Mouse (Mus musculus) left cerebral cortex, postnatal 25 days (tissue): ENCODE data around the gene Mroh8. TPM values are rescaled to one million over a fixed set of nuclear protein-coding genes. Genes with fewer than 3 reads are reported as not detected.

ENCODE experiments used
- DNase-seq, 2 experiments: peaks; one replicate each; pipeline ENCODE4 v3.0.0; 2022; ENCODE audit warnings: low spot score in 2 of 2, mixed read lengths in 1 of 2
- intact Hi-C: fragments of 180-260 bp; cut with DNase I; formaldehyde crosslinking; loops from one replicate; pipeline ENCODE4 v1.15.1; 2025
- total RNA-seq, 2 experiments: library from RNA; stranded (reverse); gene quantifications; 2 replicates each; pipeline ENCODE4 v1.2.3; 2021

The Mroh8 gene
- total RNA-seq, 2 experiments from 2014 or later = 1.0 to 1.4 TPM

DNA sequence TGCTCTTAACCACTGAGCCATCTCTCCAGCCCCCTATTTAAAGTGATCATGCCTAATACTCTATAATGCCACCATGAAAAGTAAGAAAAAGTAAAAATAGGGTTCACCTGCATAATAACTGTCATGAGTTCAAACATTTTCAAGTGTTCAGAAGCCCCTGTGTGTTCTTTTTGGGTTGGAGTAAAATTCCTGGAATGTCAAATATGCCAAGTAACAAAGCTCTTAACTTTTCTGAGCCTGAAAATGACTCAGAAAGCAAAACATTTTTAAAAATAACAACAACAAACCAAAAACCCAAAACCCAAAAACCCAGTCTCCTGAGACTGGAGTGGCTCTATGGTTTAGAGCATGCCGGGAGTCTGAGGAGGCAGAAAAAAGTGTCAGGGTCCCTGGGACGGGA, 115.2 kb downstream of the Mroh8 start:
- intact Hi-C loops = no loop called here
- no peak for DNase-seq

Other genes with a start within 250 kb of the Mroh8 start
- gene Soga1, start 200.3 kb downstream of the Mroh8 start, total RNA-seq = 10 to 100 TPM; 19.8 to 24.6 TPM
- not detected for gene Tldc2, start 192.5 kb downstream of the Mroh8 start, total RNA-seq
- 10 to 100 TPM; 11.6 to 12.4 TPM for gene Samhd1, start 144.3 kb downstream of the Mroh8 start, total RNA-seq
- gene Rbl1, start 75.0 kb downstream of the Mroh8 start, total RNA-seq = 1 to 10 TPM; 1.2 to 1.6 TPM
- 100 to 1,000 TPM; 124 to 130 TPM for gene Rpn2, start 532 bp downstream of the Mroh8 start, total RNA-seq
- gene Ghrh, start 68.0 kb upstream of the Mroh8 start, total RNA-seq = not detected
- 10 to 100 TPM; 64.8 to 65.6 TPM for gene Manbal, start 88.0 kb upstream of the Mroh8 start, total RNA-seq
- 100 to 1,000 TPM; 116 to 137 TPM for gene Src, start 138.9 kb upstream of the Mroh8 start, total RNA-seq